Mouse (Mus musculus) midbrain, postnatal 0 days (tissue): ENCODE results near the gene Anxa2. TPM values are rescaled to one million over a fixed set of nuclear protein-coding genes. Genes with fewer than 3 reads are reported as not detected.

Experiments
- ATAC-seq: fragments of 200-750 bp; cut with Nextera tagmentation; 2 replicates; pipeline ENCODE4 v1.8.0; 2017; ENCODE audit warnings: moderate number of reproducible peaks, mild to moderate bottlenecking, moderate TSS enrichment, moderate library complexity; ENCODE audit not compliant: low FRiP score
- DNase-seq: peaks from one replicate; pipeline ENCODE4 v3.0.0-alpha.2; 2015; ENCODE audit warnings: low spot score
- H3K27ac ChIP-seq: fragments of 300-500 bp; sonication (generic); 2 replicates; pipeline ENCODE4 v1.5.1; 2014; ENCODE audit warnings: low read depth, mild to moderate bottlenecking, low read length, mixed read lengths
- H3K27me3 ChIP-seq: fragments of 300-500 bp; sonication (generic); 2 replicates; pipeline ENCODE4 v1.6.1; 2014; ENCODE audit warnings: low read length, control low read depth, mixed read lengths; ENCODE audit not compliant: insufficient read depth
- H3K36me3 ChIP-seq: fragments of 300-500 bp; sonication (generic); 2 replicates; pipeline ENCODE4 v1.6.1; 2014; ENCODE audit warnings: low read length, control low read depth, mixed read lengths; ENCODE audit not compliant: insufficient read depth
- H3K4me1 ChIP-seq: fragments of 300-500 bp; sonication (generic); 2 replicates; pipeline ENCODE4 v1.6.1; 2014; ENCODE audit warnings: mild to moderate bottlenecking, control low read depth, antibody characterized with exemption, low read length, mixed read lengths; ENCODE audit not compliant: insufficient read depth
- H3K4me2 ChIP-seq: fragments of 300-500 bp; sonication (generic); 2 replicates; pipeline ENCODE4 v1.6.1; 2014; ENCODE audit warnings: low read depth, mild to moderate bottlenecking, low read length, mixed read lengths; ENCODE audit not compliant: poor library complexity, severe bottlenecking
- H3K4me3 ChIP-seq: fragments of 300-500 bp; sonication (generic); 2 replicates; pipeline ENCODE4 v1.5.1; 2014; ENCODE audit warnings: low read depth, mild to moderate bottlenecking, low read length, moderate library complexity
- H3K9ac ChIP-seq: fragments of 300-500 bp; sonication (generic); replicated peaks from 2 replicates; pipeline ENCODE4 v1.6.1; 2014; ENCODE audit warnings: mild to moderate bottlenecking, low read length, moderate library complexity, mixed read lengths; ENCODE audit not compliant: poor library complexity, severe bottlenecking
- H3K9me3 ChIP-seq: fragments of 300-500 bp; sonication (generic); 2 replicates; pipeline ENCODE4 v1.6.1; 2016; ENCODE audit warnings: low read length, control low read depth
- CTCF ChIP-seq: IDR thresholded peaks from 2 replicates; pipeline ENCODE4 v1.5.1; 2016; ENCODE audit warnings: antibody characterized with exemption, mild to moderate bottlenecking
- WGBS: fragments of 180-500 bp; shearing (Covaris S2); extraction: QIAGEN DNeasy Blood & Tissue Kit; methylation state at CpG from one replicate; pipeline ENCODE4 v1.1.7; 2014; 5-methylcytosine and 5-hydroxymethylcytosine counted together
- polyA plus RNA-seq: library from polyadenylated mRNA; unstranded; fragments of >200 nt; fragmentation: Nextera tagmentation; extraction: Ambion mirVana; gene quantifications from 2 replicates; pipeline ENCODE4 v1.2.1, GENCODE M21; 2015
- total RNA-seq: library from RNA; depleted of rRNA; stranded (reverse); fragments of >200 nt; gene quantifications from 2 replicates; pipeline ENCODE4 v1.2.3, GENCODE M21; 2014

Gene Anxa2
- total and polyA plus RNA-seq, 2 experiments from 2014 or later, result 68.4 to 69.2 TPM

DNA sequence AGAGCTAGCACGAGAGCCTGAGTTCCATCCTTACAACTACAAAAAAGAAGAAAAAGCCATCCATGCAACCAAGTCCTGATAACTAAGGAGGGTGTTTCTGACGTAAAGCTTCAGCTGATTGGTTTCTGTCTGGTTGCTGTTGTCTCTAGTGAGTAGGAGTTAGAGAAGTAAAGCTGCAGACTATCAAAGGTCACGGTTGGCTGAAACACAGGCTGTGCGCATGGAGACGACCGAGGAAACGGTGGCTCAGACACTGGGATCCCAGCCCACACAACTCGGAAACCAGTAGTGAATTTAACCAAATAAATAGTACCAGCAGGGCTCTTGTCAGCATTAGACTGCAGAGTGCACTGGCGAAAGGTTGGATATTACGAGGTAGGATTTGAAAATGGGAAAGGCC, 18.2 kb upstream of the Anxa2 start:
- Histone ChIP-seq H3K9ac (no peak overlapping the region), H3K27me3 (no peaks in the 10 kb centered on the region)
- WGBS, result 66% methylated on average over 10 of the region's 10 CpGs

GRCm38 (mm10) chr9:69435662-69436061, 17.8 kb upstream of the Anxa2 start:
- no peak overlapping the region for H3K4me3 ChIP-seq
- no peaks in the 10 kb centered on the region for H3K27me3 ChIP-seq
- H3K9ac ChIP-seq, result no peak overlapping the region
- no peak for TF ChIP-seq CTCF
- DNase-seq, result no peak
- no peaks in the 10 kb centered on the region for H3K9me3 ChIP-seq
- no peak overlapping the region for H3K4me2 ChIP-seq
- no peak for ATAC-seq
- H3K4me1 ChIP-seq, result peaks cover 4% of the 10 kb centered on the region; the same call in 1 of the 2 replicates
- H3K36me3 ChIP-seq, result no peaks in the 10 kb centered on the region; the same call in 1 of the 2 replicates
- no peak overlapping the region for H3K27ac ChIP-seq

More for the DNA sequence above, 18.2 kb upstream of the Anxa2 start:
- no peak overlapping the region for H3K4me3 ChIP-seq
- H3K36me3 ChIP-seq, result no peaks in the 10 kb centered on the region; the same call in 1 of the 2 replicates
- H3K9me3 ChIP-seq, result no peaks in the 10 kb centered on the region
- H3K4me1 ChIP-seq, result peaks cover 4% of the 10 kb centered on the region; the same call in 1 of the 2 replicates
- H3K27ac ChIP-seq, result no peak overlapping the region
- ATAC-seq (no peak), DNase-seq (no peak)
- no peak for TF ChIP-seq CTCF
- H3K4me2 ChIP-seq, result no peak overlapping the region

DNA sequence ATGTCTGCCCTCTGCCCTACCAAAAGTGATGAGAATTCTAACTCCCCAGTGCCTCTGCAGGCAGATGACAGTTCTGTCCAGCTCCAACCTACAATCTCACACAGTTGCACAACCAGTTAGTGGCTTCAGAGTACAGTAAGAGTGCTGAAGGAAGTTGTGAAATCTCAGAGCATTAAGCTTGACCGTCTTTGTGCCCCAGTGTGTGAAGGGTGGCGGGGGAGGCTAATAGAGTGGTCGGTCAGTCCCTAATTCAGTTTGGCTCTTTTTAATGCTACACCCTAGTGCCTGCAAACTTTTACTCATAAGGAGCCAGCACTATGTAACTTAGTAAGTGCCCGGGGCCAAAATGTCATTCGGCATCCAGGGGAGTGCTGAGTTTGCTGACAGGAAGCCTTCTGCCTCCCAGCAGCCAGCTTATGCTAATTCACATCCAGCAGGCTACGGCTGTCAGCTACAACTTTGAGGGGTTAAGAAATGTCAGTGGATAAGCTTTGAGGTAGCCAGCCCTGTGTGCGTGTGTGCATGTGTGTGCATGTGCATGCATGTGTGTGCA, 13.5 kb upstream of the Anxa2 start:
- ATAC-seq, result no peak
- Histone ChIP-seq H3K9me3 (no peaks in the 10 kb centered on the region), H3K36me3 (no peaks in the 10 kb centered on the region), H3K9ac (no peak overlapping the region), H3K4me3 (no peak overlapping the region), H3K4me1 (no peaks in the 10 kb centered on the region), H3K27ac (no peak overlapping the region), H3K27me3 (no peaks in the 10 kb centered on the region), H3K4me2 (no peak overlapping the region)
- WGBS, result 22% methylated on average over 7 of the region's 7 CpGs
- no peak for TF ChIP-seq CTCF
- no peak for DNase-seq

DNA sequence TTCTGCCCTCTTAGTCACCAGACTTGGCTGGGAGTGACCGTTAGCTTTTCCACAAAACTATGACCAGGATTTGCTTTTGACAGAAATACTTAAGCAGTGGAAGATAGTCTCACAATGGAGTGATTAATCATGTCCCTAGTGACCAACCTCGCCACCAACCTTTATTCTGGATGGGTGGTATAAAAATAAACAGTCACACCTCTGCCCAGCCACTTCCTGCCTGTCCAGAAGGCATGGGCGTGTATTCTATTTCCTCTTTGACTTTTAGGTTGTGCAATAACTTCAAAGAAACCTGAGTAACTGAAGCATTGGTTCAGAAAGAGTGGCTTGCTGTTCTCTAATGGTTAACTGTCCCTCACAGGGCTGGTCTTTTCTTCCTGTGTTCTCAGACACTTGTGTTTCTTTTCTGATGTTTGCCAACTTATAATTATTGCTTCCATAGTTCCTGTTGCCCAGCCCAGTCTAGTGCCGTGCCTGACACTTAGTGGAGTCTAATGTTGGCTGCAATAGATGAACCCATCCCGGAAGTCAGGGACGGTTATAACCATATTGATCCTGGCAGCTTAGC, 10.9 kb upstream of the Anxa2 start:
- Histone ChIP-seq H3K4me3 (no peak overlapping the region), H3K9ac (no peak overlapping the region), H3K4me1 (no peaks in the 10 kb centered on the region), H3K27ac (no peak overlapping the region), H3K9me3 (no peaks in the 10 kb centered on the region), H3K36me3 (no peaks in the 10 kb centered on the region), H3K27me3 (no peaks in the 10 kb centered on the region), H3K4me2 (no peak overlapping the region)
- ATAC-seq (no peak), DNase-seq (no peak)
- TF ChIP-seq CTCF, result no peak
- 82% methylated on average over 6 of the region's 6 CpGs for WGBS

GRCm38 (mm10) chr9:69443203-69443602, 10.2 kb upstream of the Anxa2 start:
- H3K27ac ChIP-seq, result no peak overlapping the region
- no peak for TF ChIP-seq CTCF
- no peaks in the 10 kb centered on the region for H3K36me3 ChIP-seq
- ATAC-seq, result no peak
- H3K4me1 ChIP-seq, result no peaks in the 10 kb centered on the region
- 66% methylated on average over 3 of the region's 3 CpGs for WGBS
- DNase-seq, result no peak
- H3K9ac ChIP-seq, result no peak overlapping the region
- H3K4me3 ChIP-seq, result no peak overlapping the region
- H3K27me3 ChIP-seq, result no peaks in the 10 kb centered on the region
- H3K4me2 ChIP-seq, result no peak overlapping the region
- H3K9me3 ChIP-seq, result no peaks in the 10 kb centered on the region

DNA sequence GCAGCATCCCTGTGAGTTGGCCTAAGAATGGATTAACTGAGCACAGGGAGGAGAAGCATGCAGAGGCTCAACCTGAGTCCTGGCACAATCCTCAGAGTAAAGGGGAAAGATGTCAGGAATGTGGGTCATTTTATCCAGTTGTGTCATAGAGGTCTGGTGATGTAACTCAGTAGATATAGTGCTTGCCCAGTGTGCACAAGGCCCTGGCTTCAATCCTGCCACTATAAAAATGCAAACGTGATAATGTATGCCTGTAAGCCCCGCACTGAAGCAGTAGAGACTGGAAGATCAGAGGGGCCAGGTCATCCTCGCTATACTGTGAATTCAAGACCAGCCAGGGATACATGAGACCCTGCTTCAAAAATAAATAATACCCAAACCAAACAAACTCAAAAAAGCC, 4.6 kb upstream of the Anxa2 start:
- DNase-seq (no peak), ATAC-seq (no peak)
- Histone ChIP-seq H3K27ac (no peak overlapping the region), H3K4me3 (no peak overlapping the region), H3K27me3 (peaks cover 7% of the 10 kb centered on the region), H3K9ac (no peak overlapping the region), H3K36me3 (no peaks in the 10 kb centered on the region), H3K4me2 (no peak overlapping the region), H3K4me1 (peaks cover 5% of the 10 kb centered on the region; the same call in 1 of the 2 replicates), H3K9me3 (no peaks in the 10 kb centered on the region)
- WGBS, result 51% methylated on average over 3 of the region's 3 CpGs
- no peak for TF ChIP-seq CTCF
